Mouse (Mus musculus) layer of hippocampus, postnatal 36 days (tissue): Measurements from ENCODE around the gene Pllp. TPM values are rescaled to one million over a fixed set of nuclear protein-coding genes. Genes with fewer than 3 reads are reported as not detected.

Experiments used
- DNase-seq, 2 experiments: peaks; one replicate each; pipeline ENCODE4 v3.0.0; 2022
- total RNA-seq, 2 experiments: library from RNA; stranded (reverse); gene quantifications; 2 replicates each; pipeline ENCODE4 v1.2.3; 2021

Pllp gene
- total RNA-seq, 2 experiments from 2014 or later: 41.5 to 47.1 TPM

- no peak for DNase-seq
Observed at GRCm38 (mm10) chr8:94649496-94649895, 46.6 kb downstream of the Pllp start.

GRCm38 (mm10) chr8:94646165-94646564 lies 49.9 kb downstream of the Pllp start:
- DNase-seq: no peak

- no peak for DNase-seq
Observed at GRCm38 (mm10) chr8:94645202-94645601, 50.9 kb downstream of the Pllp start.

- no peak for DNase-seq
Observed at GRCm38 (mm10) chr8:94641938-94642337, 54.1 kb downstream of the Pllp start.

- DNase-seq: no peak
Observed at GRCm38 (mm10) chr8:94641183-94641582, 54.9 kb downstream of the Pllp start.

- DNase-seq: no peak
Observed at GRCm38 (mm10) chr8:94634211-94634610, 61.9 kb downstream of the Pllp start.

- no peak for DNase-seq
Observed at GRCm38 (mm10) chr8:94633564-94634194, 62.4 kb downstream of the Pllp start.

Other genes with a start within 250 kb of the Pllp start
- gene Cpne2, start 163.3 kb downstream of the Pllp start, total RNA-seq: 10 to 100 TPM; 37.8 to 44.4 TPM
- 10 to 100 TPM; 26.1 to 27.0 TPM for gene Rspry1, start 94.3 kb downstream of the Pllp start, total RNA-seq
- 10 to 100 TPM; 37.5 to 43.0 TPM for gene Fam192a, start 94.3 kb downstream of the Pllp start, total RNA-seq
- gene Arl2bp, start 29.7 kb downstream of the Pllp start, total RNA-seq: 100 to 1,000 TPM; 150 to 161 TPM
- gene Ccl22, start 49.3 kb upstream of the Pllp start, total RNA-seq: not detected
- 100 to 1,000 TPM; 425 TPM for gene Cx3cl1, start 75.7 kb upstream of the Pllp start, total RNA-seq
- gene Ccl17, start 114.2 kb upstream of the Pllp start, total RNA-seq: 1 to 10 TPM; 3.7 to 4.3 TPM
- 10 to 100 TPM; 84.8 to 86.5 TPM for gene Coq9, start 142.0 kb upstream of the Pllp start, total RNA-seq
- gene Ciapin1, start 142.1 kb upstream of the Pllp start, total RNA-seq: 10 to 100 TPM; 71.9 to 73.9 TPM
- 10 to 100 TPM; 62.4 to 71.5 TPM for gene Polr2c, start 161.2 kb upstream of the Pllp start, total RNA-seq
- gene Dok4, start 180.1 kb upstream of the Pllp start, total RNA-seq: 10 to 100 TPM; 27.4 to 27.6 TPM
- 1 to 10 TPM; 1.1 to 2.1 TPM for gene Ccdc102a, start 221.8 kb upstream of the Pllp start, total RNA-seq
- not detected for gene Adgrg5, start 227.4 kb upstream of the Pllp start, total RNA-seq